In genomic region chrX:71425746-71426519, GRCm38 (mm10) we compare ENCODE assay signal across 8 mouse cellular contexts.
DNase-seq lines count a peak whose midpoint lies in the region; ATAC-seq and TF ChIP-seq lines count a peak whose summit lies in the region.

No protein-coding gene starts in this region.

- no peaks in the 10 kb centered on the region for H3K27me3 ChIP-seq in heart, postnatal 0 days (ENCODE audit: control insufficient read depth, insufficient read depth, low read length)
- H3K27me3 ChIP-seq in liver, embryonic 13.5 days, result no peaks in the 10 kb centered on the region
- H3K27me3 ChIP-seq in neural tube, embryonic 14.5 days (ENCODE audit: control insufficient read depth, insufficient read depth, low read length), result no peaks in the 10 kb centered on the region
- H3K27me3 ChIP-seq in testis, adult 2 months (ENCODE audit: control insufficient read depth, insufficient read depth, low read length), result no peaks in the 10 kb centered on the region

- no peak for TF ChIP-seq POLR2A in bone marrow macrophage, adult 2 months (IDR thresholded peaks at IDR 0.05; ENCODE audit: borderline replicate concordance, low read depth, low read length)
- TF ChIP-seq POLR2A in testis, adult 2 months (IDR thresholded peaks at IDR 0.05; ENCODE audit: control insufficient read depth, low read depth, low read length), result no peak

- 38% methylated on average over 9 of the region's 9 CpGs for WGBS in heart, postnatal 0 days
- WGBS in liver, embryonic 13.5 days (ENCODE audit: insufficient replicate concordance), result 41% methylated on average over 9 of the region's 9 CpGs
- 44% methylated on average over 9 of the region's 9 CpGs for WGBS in neural tube, embryonic 14.5 days

- no peak overlapping the region for H3K4me3 ChIP-seq in bone marrow macrophage, adult 2 months (ENCODE audit: insufficient read depth, low read length)
- no peak overlapping the region for H3K4me3 ChIP-seq in heart, postnatal 0 days (ENCODE audit: low read depth, low read length)
- no peak overlapping the region for H3K4me3 ChIP-seq in liver, embryonic 13.5 days (replicated peaks)
- no peak overlapping the region for H3K4me3 ChIP-seq in neural tube, embryonic 14.5 days (ENCODE audit: low read depth, low read length)
- no peak overlapping the region for H3K4me3 ChIP-seq in testis, adult 2 months (ENCODE audit: control insufficient read depth, low read depth, low read length)

- no peak overlapping the region for H3K4me2 ChIP-seq in heart, postnatal 0 days (ENCODE audit: low read depth, low read length)
- H3K4me2 ChIP-seq in liver, embryonic 13.5 days, result no peak overlapping the region
- no peak overlapping the region for H3K4me2 ChIP-seq in neural tube, embryonic 14.5 days (ENCODE audit: low read depth, low read length)

- peak; percentile 15 for DNase-seq in heart, postnatal 0 days (ENCODE audit: low spot score)
- DNase-seq in kidney, postnatal 25 days, result peak; percentile 80 to 92
- DNase-seq in liver, embryonic 13.5 days, result peak; percentile 68

- TF ChIP-seq CTCF in bone marrow macrophage, adult 2 months (IDR thresholded peaks at IDR 0.05; ENCODE audit: low read depth, low read length), result peak; percentile 41
- TF ChIP-seq CTCF in heart, postnatal 0 days (IDR thresholded peaks at IDR 0.05; ENCODE audit: low read depth), result peak; percentile 70
- peak; percentile 47; the same call in 1 of the 2 replicates for TF ChIP-seq CTCF in testis, adult 2 months (IDR thresholded peaks at IDR 0.05; ENCODE audit: control insufficient read depth, insufficient read depth, insufficient replicate concordance, low read depth, low read length)

- no peaks in the 10 kb centered on the region for H3K9me3 ChIP-seq in heart, postnatal 0 days (replicated peaks; ENCODE audit: control insufficient read depth, low read length)
- no peaks in the 10 kb centered on the region for H3K9me3 ChIP-seq in liver, embryonic 13.5 days (replicated peaks)
- H3K9me3 ChIP-seq in neural tube, embryonic 14.5 days (ENCODE audit: control insufficient read depth, low read length), result no peaks in the 10 kb centered on the region

- no peak overlapping the region for H3K27ac ChIP-seq in bone marrow macrophage, adult 2 months (ENCODE audit: insufficient read depth, low read depth, low read length)
- no peak overlapping the region for H3K27ac ChIP-seq in heart, postnatal 0 days (ENCODE audit: low read depth)
- H3K27ac ChIP-seq in liver, embryonic 13.5 days, result no peak overlapping the region
- no peak overlapping the region for H3K27ac ChIP-seq in neural tube, embryonic 14.5 days (ENCODE audit: low read depth, low read length)
- no peak overlapping the region for H3K27ac ChIP-seq in testis, adult 2 months (ENCODE audit: control insufficient read depth, insufficient read depth, low read depth, low read length)

- H3K36me3 ChIP-seq in heart, postnatal 0 days (replicated peaks; ENCODE audit: control insufficient read depth, insufficient read depth, low read length), result no peaks in the 10 kb centered on the region
- H3K36me3 ChIP-seq in liver, embryonic 13.5 days, result 0 out of 2 replicates have a peak, but pooled peaks cover 6% of the 10 kb centered on the region
- H3K36me3 ChIP-seq in neural tube, embryonic 14.5 days (ENCODE audit: control insufficient read depth, insufficient read depth, low read length), result 0 out of 2 replicates have a peak, but pooled peaks cover 3% of the 10 kb centered on the region
- H3K36me3 ChIP-seq in testis, adult 2 months (ENCODE audit: control insufficient read depth, insufficient read depth, low read length), result no peaks in the 10 kb centered on the region

- no peaks in the 10 kb centered on the region for H3K4me1 ChIP-seq in bone marrow macrophage, adult 2 months (ENCODE audit: control insufficient read depth, insufficient read depth, low read length)
- no peaks in the 10 kb centered on the region for H3K4me1 ChIP-seq in heart, postnatal 0 days (ENCODE audit: control insufficient read depth, insufficient read depth)
- H3K4me1 ChIP-seq in liver, embryonic 13.5 days (replicated peaks), result peaks cover 18% of the 10 kb centered on the region
- H3K4me1 ChIP-seq in neural tube, embryonic 14.5 days (ENCODE audit: control insufficient read depth, insufficient read depth, low read length), result no peaks in the 10 kb centered on the region
- H3K4me1 ChIP-seq in testis, adult 2 months (ENCODE audit: control insufficient read depth, insufficient read depth, low read length), result no peaks in the 10 kb centered on the region

- no peak for TF ChIP-seq EP300 in heart, postnatal 0 days (IDR thresholded peaks at IDR 0.05; ENCODE audit: low read depth)

- H3K9ac ChIP-seq in heart, postnatal 0 days (replicated peaks; ENCODE audit: low read depth, low read length), result no peak overlapping the region
- no peak overlapping the region for H3K9ac ChIP-seq in liver, embryonic 13.5 days
- H3K9ac ChIP-seq in neural tube, embryonic 14.5 days (replicated peaks; ENCODE audit: low read depth, low read length), result no peak overlapping the region

- ATAC-seq in CD4-positive, CD25-positive, alpha-beta regulatory T cell, adult 4 months, result peak; percentile 57
- ATAC-seq in erythroblast, adult 5-6 weeks (replicated peaks; ENCODE audit: low FRiP score, poor library complexity, severe bottlenecking), result peak; percentile 86
- peak; percentile 69 for ATAC-seq in heart, postnatal 0 days (ENCODE audit: insufficient read depth, low read depth)
- peak; percentile 49 for ATAC-seq in liver, embryonic 13.5 days (ENCODE audit: low read depth)
- ATAC-seq in neural tube, embryonic 14.5 days (ENCODE audit: low read depth), result peak; percentile 89

Comparison
In these comparisons a context has a peak if more than half of its experiments do, and no peak if none do; other contexts are left out.
1. DNase-seq: peak in every context shown above with its lines; median percentile 86 in kidney, postnatal 25 days; 68 in liver, embryonic 13.5 days; 15 in heart, postnatal 0 days.